Mouse (Mus musculus): ENCODE results near the gene Fam221b. TPM values are rescaled to one million over a fixed set of nuclear protein-coding genes. Genes with fewer than 3 reads are reported as not detected.

Gene Fam221b
- polyA plus RNA-seq, 1 experiment from 2014 or later, result 3.3 TPM

- WGBS, result 2% methylated on average over 24 of the region's 70 CpGs
- peak within 1 kb of the TSS; percentile 65 for H3K4me3 ChIP-seq (replicated peaks)
- peak within 1 kb of the TSS; percentile 94 for H3K4me2 ChIP-seq
- H3K27me3 ChIP-seq, result peaks cover 12% of the 10 kb centered on the region
- ATAC-seq (ENCODE audit: low FRiP score), result peak; percentile 60
- H3K27ac ChIP-seq, result peak within 1 kb of the TSS; percentile 78
- 0 out of 2 replicates have a peak, but pooled peaks cover 2% of the 10 kb centered on the region for H3K9me3 ChIP-seq
- peaks cover 37% of the 10 kb centered on the region for H3K4me1 ChIP-seq
- H3K36me3 ChIP-seq (replicated peaks), result no peaks in the 10 kb centered on the region
- H3K9ac ChIP-seq, result peak within 1 kb of the TSS; percentile 90
Observed at GRCm38 (mm10) chr4:43631046-43631955, 37.6 kb downstream of the Fam221b start, which contains the start of gene Npr2. Gene Npr2 (plus strand): TSS chr4:43631935.

- Histone ChIP-seq H3K4me1 (peaks cover 37% of the 10 kb centered on the region), H3K4me2 (peak overlapping the region; percentile 94), H3K36me3 (replicated peaks) (no peaks in the 10 kb centered on the region), H3K27me3 (peaks cover 12% of the 10 kb centered on the region), H3K27ac (peak overlapping the region; percentile 78), H3K4me3 (replicated peaks) (peak overlapping the region; percentile 65; the same call in 1 of the 2 replicates), H3K9me3 (0 out of 2 replicates have a peak, but pooled peaks cover 2% of the 10 kb centered on the region), H3K9ac (peak overlapping the region; percentile 90; the same call in 1 of the 2 replicates)
- 16% methylated on average over 5 of the region's 5 CpGs for WGBS
- peak; percentile 19; the same call in 1 of the 2 replicates for ATAC-seq (ENCODE audit: low FRiP score)
Observed at GRCm38 (mm10) chr4:43630671-43631045, 38.3 kb downstream of the Fam221b start.

- H3K36me3 ChIP-seq (replicated peaks), result no peaks in the 10 kb centered on the region
- H3K4me2 ChIP-seq, result peak overlapping the region; percentile 94
- H3K4me3 ChIP-seq (replicated peaks), result no peak overlapping the region
- no peak overlapping the region for H3K9ac ChIP-seq
- H3K9me3 ChIP-seq, result peaks cover 7% of the 10 kb centered on the region
- peak overlapping the region; percentile 78; the same call in 1 of the 2 replicates for H3K27ac ChIP-seq
- H3K4me1 ChIP-seq, result peaks cover 37% of the 10 kb centered on the region
- ATAC-seq (ENCODE audit: low FRiP score), result peak; percentile 66
- H3K27me3 ChIP-seq, result peaks cover 12% of the 10 kb centered on the region
- 3% methylated on average over 5 of the region's 5 CpGs for WGBS
Observed at GRCm38 (mm10) chr4:43630030-43630581, 38.8 kb downstream of the Fam221b start.

- Histone ChIP-seq H3K27me3 (peaks cover 12% of the 10 kb centered on the region), H3K4me1 (peaks cover 37% of the 10 kb centered on the region), H3K4me3 (replicated peaks) (no peak overlapping the region), H3K4me2 (0 out of 2 replicates have a peak overlapping the region, but pooled peaks have one; percentile 21), H3K27ac (no peak overlapping the region), H3K9ac (no peak overlapping the region), H3K9me3 (peaks cover 13% of the 10 kb centered on the region), H3K36me3 (replicated peaks) (no peaks in the 10 kb centered on the region)
- 38% methylated on average over 20 of the region's 20 CpGs for WGBS
- peak; percentile 28; the same call in 1 of the 2 replicates for ATAC-seq (ENCODE audit: low FRiP score)
Observed at GRCm38 (mm10) chr4:43629106-43629817, 39.7 kb downstream of the Fam221b start.

- Histone ChIP-seq H3K4me3 (replicated peaks) (no peak overlapping the region), H3K9ac (no peak overlapping the region), H3K36me3 (replicated peaks) (no peaks in the 10 kb centered on the region), H3K27ac (no peak overlapping the region), H3K4me2 (no peak overlapping the region), H3K27me3 (peaks cover 6% of the 10 kb centered on the region; the same call in 1 of the 2 replicates), H3K9me3 (peaks cover 8% of the 10 kb centered on the region), H3K4me1 (no peaks in the 10 kb centered on the region)
- no peak for ATAC-seq (ENCODE audit: low FRiP score)
- WGBS, result 84% methylated on average over 4 of the region's 4 CpGs
Observed at GRCm38 (mm10) chr4:43620146-43620778, 48.7 kb downstream of the Fam221b start.

- Histone ChIP-seq H3K4me1 (no peaks in the 10 kb centered on the region), H3K27ac (no peak overlapping the region), H3K36me3 (replicated peaks) (no peaks in the 10 kb centered on the region), H3K4me3 (replicated peaks) (no peak overlapping the region), H3K4me2 (no peak overlapping the region), H3K9ac (no peak overlapping the region), H3K27me3 (no peaks in the 10 kb centered on the region), H3K9me3 (no peaks in the 10 kb centered on the region)
- no peak for ATAC-seq (ENCODE audit: low FRiP score)
- WGBS, result 67% methylated on average over 3 of the region's 3 CpGs
Observed at GRCm38 (mm10) chr4:43613060-43613730, 55.8 kb downstream of the Fam221b start.

- WGBS, result 65% methylated on average over 10 of the region's 10 CpGs
- Histone ChIP-seq H3K27ac (no peak overlapping the region), H3K9ac (no peak overlapping the region), H3K9me3 (no peaks in the 10 kb centered on the region), H3K4me1 (no peaks in the 10 kb centered on the region), H3K4me3 (replicated peaks) (no peak overlapping the region), H3K27me3 (no peaks in the 10 kb centered on the region), H3K36me3 (replicated peaks) (no peaks in the 10 kb centered on the region), H3K4me2 (no peak overlapping the region)
- no peak for ATAC-seq (ENCODE audit: low FRiP score)
Observed at GRCm38 (mm10) chr4:43612534-43612933, 56.4 kb downstream of the Fam221b start.

Small RNA genes lying within 50 kb of the gene (microRNA-seq; reads per million reads assigned to microRNA genes)
- not detected for gene Gm25262

Other genes with a start within 250 kb of the Fam221b start
- gene Fam166b, start 240.0 kb downstream of the Fam221b start, polyA plus RNA-seq (2016; fragmentation: Nextera tagmentation; extraction: Ambion mirVana), result 0.23 TPM in 1 of 2 replicates, not detected in the other
- 10.5 and 12.6 TPM in 2 replicates for gene Tesk1, start 227.2 kb downstream of the Fam221b start, polyA plus RNA-seq (2016; fragmentation: Nextera tagmentation; extraction: Ambion mirVana)
- 2.9 and 3.8 TPM in 2 replicates for gene Cd72, start 214.5 kb downstream of the Fam221b start, polyA plus RNA-seq (2016; fragmentation: Nextera tagmentation; extraction: Ambion mirVana)
- gene Sit1, start 185.4 kb downstream of the Fam221b start, polyA plus RNA-seq (2016; fragmentation: Nextera tagmentation; extraction: Ambion mirVana), result not detected in 2 replicates
- 44.7 and 45.8 TPM in 2 replicates for gene Ccdc107, start 176.2 kb downstream of the Fam221b start, polyA plus RNA-seq (2016; fragmentation: Nextera tagmentation; extraction: Ambion mirVana)
- 45.8 and 50.3 TPM in 2 replicates for gene Arhgef39, start 169.4 kb downstream of the Fam221b start, polyA plus RNA-seq (2016; fragmentation: Nextera tagmentation; extraction: Ambion mirVana)
- gene Car9, start 162.2 kb downstream of the Fam221b start, polyA plus RNA-seq (2016; fragmentation: Nextera tagmentation; extraction: Ambion mirVana), result 0.27 and 0.50 TPM in 2 replicates
- gene Tpm2, start 145.4 kb downstream of the Fam221b start, polyA plus RNA-seq (2016; fragmentation: Nextera tagmentation; extraction: Ambion mirVana), result 36.5 and 40.2 TPM in 2 replicates
- gene Creb3, start 106.8 kb downstream of the Fam221b start, polyA plus RNA-seq (2016; fragmentation: Nextera tagmentation; extraction: Ambion mirVana), result 45.3 and 46.2 TPM in 2 replicates
- 54.5 and 55.9 TPM in 2 replicates for gene Tln1, start 106.5 kb downstream of the Fam221b start, polyA plus RNA-seq (2016; fragmentation: Nextera tagmentation; extraction: Ambion mirVana)
- gene Rgp1, start 90.4 kb downstream of the Fam221b start, polyA plus RNA-seq (2016; fragmentation: Nextera tagmentation; extraction: Ambion mirVana), result 29.9 and 30.9 TPM in 2 replicates
- gene Gba2, start 90.3 kb downstream of the Fam221b start, polyA plus RNA-seq (2016; fragmentation: Nextera tagmentation; extraction: Ambion mirVana), result 43.7 and 48.2 TPM in 2 replicates
- 0.89 and 3.5 TPM in 2 replicates for gene Msmp, start 84.7 kb downstream of the Fam221b start, polyA plus RNA-seq (2016; fragmentation: Nextera tagmentation; extraction: Ambion mirVana)
- gene Npr2, start 37.2 kb downstream of the Fam221b start, polyA plus RNA-seq (2016; fragmentation: Nextera tagmentation; extraction: Ambion mirVana), result 11.6 and 14.9 TPM in 2 replicates
- gene Spag8, start 15.6 kb downstream of the Fam221b start, polyA plus RNA-seq (2016; fragmentation: Nextera tagmentation; extraction: Ambion mirVana), result 4.3 and 4.6 TPM in 2 replicates
- gene Hint2, start 12.7 kb downstream of the Fam221b start, polyA plus RNA-seq (2016; fragmentation: Nextera tagmentation; extraction: Ambion mirVana), result 69.5 and 71.2 TPM in 2 replicates
- gene Tmem8b, start 174 bp downstream of the Fam221b start, polyA plus RNA-seq (2016; fragmentation: Nextera tagmentation; extraction: Ambion mirVana), result 12.8 and 13.1 TPM in 2 replicates
- not detected in 2 replicates for gene Olfr70, start 31.7 kb upstream of the Fam221b start, polyA plus RNA-seq (2016; fragmentation: Nextera tagmentation; extraction: Ambion mirVana)
- 0.09 TPM in 1 of 2 replicates, not detected in the other for gene Olfr71, start 41.1 kb upstream of the Fam221b start, polyA plus RNA-seq (2016; fragmentation: Nextera tagmentation; extraction: Ambion mirVana)
- gene Hrct1, start 58.0 kb upstream of the Fam221b start, polyA plus RNA-seq (2016; fragmentation: Nextera tagmentation; extraction: Ambion mirVana), result 0.13 TPM in 1 of 2 replicates, not detected in the other
- gene Spaar, start 60.9 kb upstream of the Fam221b start, polyA plus RNA-seq (2016; fragmentation: Nextera tagmentation; extraction: Ambion mirVana), result not detected in 2 replicates
- not detected in 2 replicates for gene Olfr159, start 101.9 kb upstream of the Fam221b start, polyA plus RNA-seq (2016; fragmentation: Nextera tagmentation; extraction: Ambion mirVana)
- not detected in 2 replicates for gene Olfr156, start 154.8 kb upstream of the Fam221b start, polyA plus RNA-seq (2016; fragmentation: Nextera tagmentation; extraction: Ambion mirVana)
- not detected in 2 replicates for gene Olfr157, start 171.1 kb upstream of the Fam221b start, polyA plus RNA-seq (2016; fragmentation: Nextera tagmentation; extraction: Ambion mirVana)
- not detected in 2 replicates for gene Olfr155, start 182.4 kb upstream of the Fam221b start, polyA plus RNA-seq (2016; fragmentation: Nextera tagmentation; extraction: Ambion mirVana)
- gene Reck, start 206.4 kb upstream of the Fam221b start, polyA plus RNA-seq (2016; fragmentation: Nextera tagmentation; extraction: Ambion mirVana), result 8.9 and 11.3 TPM in 2 replicates

All from forebrain, embryonic 12.5 days (tissue).